Mouse (Mus musculus): ENCODE data around the gene Slc5a6. TPM values are rescaled to one million over a fixed set of nuclear protein-coding genes. Genes with fewer than 3 reads are reported as not detected.
A peak's percentile ranks its signal among the peaks of the same experiment; 100 is the strongest.

The Slc5a6 gene
- polyA plus RNA-seq, 1 experiment from 2014 or later, result 5.4 TPM

GRCm38 (mm10) chr5:31087131-31087530 is 38.4 kb upstream of the Slc5a6 start:
- 78% methylated on average over 2 of the region's 2 CpGs for WGBS (ENCODE audit: insufficient replicate concordance)
- peaks cover 20% of the 10 kb centered on the region for H3K4me1 ChIP-seq (ENCODE audit: control insufficient read depth, insufficient read depth, low read length)
- H3K27ac ChIP-seq (ENCODE audit: low read depth, low read length), result no peak overlapping the region
- peaks cover 47% of the 10 kb centered on the region for H3K27me3 ChIP-seq (ENCODE audit: control insufficient read depth, insufficient read depth, low read length)
- H3K4me2 ChIP-seq, result no peak overlapping the region
- no peaks in the 10 kb centered on the region for H3K36me3 ChIP-seq (ENCODE audit: control insufficient read depth, insufficient read depth, low read length)
- H3K9ac ChIP-seq (ENCODE audit: low read depth, low read length), result no peak overlapping the region
- no peak for ATAC-seq (replicated peaks; ENCODE audit: insufficient number of reproducible peaks, low FRiP score, low TSS enrichment)
- no peaks in the 10 kb centered on the region for H3K9me3 ChIP-seq (replicated peaks; ENCODE audit: control insufficient read depth, low read length)
- no peak overlapping the region for H3K4me3 ChIP-seq (ENCODE audit: low read depth, low read length)

GRCm38 (mm10) chr5:31086606-31087005 is 37.9 kb upstream of the Slc5a6 start:
- peaks cover 41% of the 10 kb centered on the region for H3K27me3 ChIP-seq (ENCODE audit: control insufficient read depth, insufficient read depth, low read length)
- 0 out of 2 replicates have a peak overlapping the region, but pooled peaks have one; percentile 18 for H3K9ac ChIP-seq (ENCODE audit: low read depth, low read length)
- 13% methylated on average over 7 of the region's 7 CpGs for WGBS (ENCODE audit: insufficient replicate concordance)
- H3K27ac ChIP-seq (ENCODE audit: low read depth, low read length), result no peak overlapping the region
- H3K4me1 ChIP-seq (ENCODE audit: control insufficient read depth, insufficient read depth, low read length), result peaks cover 20% of the 10 kb centered on the region
- H3K9me3 ChIP-seq (replicated peaks; ENCODE audit: control insufficient read depth, low read length), result no peaks in the 10 kb centered on the region
- no peaks in the 10 kb centered on the region for H3K36me3 ChIP-seq (ENCODE audit: control insufficient read depth, insufficient read depth, low read length)
- no peak overlapping the region for H3K4me2 ChIP-seq
- no peak for ATAC-seq (replicated peaks; ENCODE audit: insufficient number of reproducible peaks, low FRiP score, low TSS enrichment)
- H3K4me3 ChIP-seq (ENCODE audit: low read depth, low read length), result no peak overlapping the region

- no peaks in the 10 kb centered on the region for H3K9me3 ChIP-seq (replicated peaks; ENCODE audit: control insufficient read depth, low read length)
- H3K4me2 ChIP-seq, result peak overlapping the region; percentile 58
Measured at GRCm38 (mm10) chr5:31083949-31084348, 35.2 kb upstream of the Slc5a6 start.

GRCm38 (mm10) chr5:31082935-31083625 is 34.4 kb upstream of the Slc5a6 start:
- Histone ChIP-seq H3K9me3 (replicated peaks; ENCODE audit: control insufficient read depth, low read length) (no peaks in the 10 kb centered on the region), H3K9ac (ENCODE audit: low read depth, low read length) (peak overlapping the region; percentile 39), H3K4me2 (peak overlapping the region; percentile 58), H3K4me3 (ENCODE audit: low read depth, low read length) (peak overlapping the region; percentile 23), H3K27ac (ENCODE audit: low read depth, low read length) (peak overlapping the region; percentile 71), H3K4me1 (ENCODE audit: control insufficient read depth, insufficient read depth, low read length) (peaks cover 20% of the 10 kb centered on the region), H3K27me3 (ENCODE audit: control insufficient read depth, insufficient read depth, low read length) (peaks cover 8% of the 10 kb centered on the region), H3K36me3 (ENCODE audit: control insufficient read depth, insufficient read depth, low read length) (peaks cover 5% of the 10 kb centered on the region; the same call in 1 of the 2 replicates)
- WGBS (ENCODE audit: insufficient replicate concordance), result 8% methylated on average over 12 of the region's 12 CpGs
- peak; percentile 47 for ATAC-seq (replicated peaks; ENCODE audit: insufficient number of reproducible peaks, low FRiP score, low TSS enrichment)

More at GRCm38 (mm10) chr5:31083949-31084348, 35.2 kb upstream of the Slc5a6 start:
- peaks cover 16% of the 10 kb centered on the region for H3K27me3 ChIP-seq (ENCODE audit: control insufficient read depth, insufficient read depth, low read length)
- H3K4me1 ChIP-seq (ENCODE audit: control insufficient read depth, insufficient read depth, low read length), result peaks cover 20% of the 10 kb centered on the region
- H3K27ac ChIP-seq (ENCODE audit: low read depth, low read length), result no peak overlapping the region
- no peak for ATAC-seq (replicated peaks; ENCODE audit: insufficient number of reproducible peaks, low FRiP score, low TSS enrichment)
- H3K36me3 ChIP-seq (ENCODE audit: control insufficient read depth, insufficient read depth, low read length), result no peaks in the 10 kb centered on the region; the same call in 1 of the 2 replicates
- WGBS (ENCODE audit: insufficient replicate concordance), result 5% methylated on average over 7 of the region's 8 CpGs
- H3K9ac ChIP-seq (ENCODE audit: low read depth, low read length), result no peak overlapping the region; the same call in 1 of the 2 replicates
- H3K4me3 ChIP-seq (ENCODE audit: low read depth, low read length), result no peak overlapping the region

GRCm38 (mm10) chr5:31082355-31082754 is 33.6 kb upstream of the Slc5a6 start:
- H3K27me3 ChIP-seq (ENCODE audit: control insufficient read depth, insufficient read depth, low read length), result peaks cover 3% of the 10 kb centered on the region; the same call in 1 of the 2 replicates
- H3K9ac ChIP-seq (ENCODE audit: low read depth, low read length), result peak overlapping the region; percentile 39; the same call in 1 of the 2 replicates
- H3K9me3 ChIP-seq (replicated peaks; ENCODE audit: control insufficient read depth, low read length), result no peaks in the 10 kb centered on the region
- H3K4me3 ChIP-seq (ENCODE audit: low read depth, low read length), result peak overlapping the region; percentile 23
- peaks cover 6% of the 10 kb centered on the region for H3K36me3 ChIP-seq (ENCODE audit: control insufficient read depth, insufficient read depth, low read length)
- no peak for ATAC-seq (replicated peaks; ENCODE audit: insufficient number of reproducible peaks, low FRiP score, low TSS enrichment)
- H3K4me2 ChIP-seq, result peak overlapping the region; percentile 58
- peaks cover 20% of the 10 kb centered on the region for H3K4me1 ChIP-seq (ENCODE audit: control insufficient read depth, insufficient read depth, low read length)
- 14% methylated on average over 5 of the region's 5 CpGs for WGBS (ENCODE audit: insufficient replicate concordance)
- peak overlapping the region; percentile 71 for H3K27ac ChIP-seq (ENCODE audit: low read depth, low read length)

- no peak for ATAC-seq (replicated peaks; ENCODE audit: insufficient number of reproducible peaks, low FRiP score, low TSS enrichment)
- Histone ChIP-seq H3K9ac (ENCODE audit: low read depth, low read length) (no peak overlapping the region), H3K27me3 (ENCODE audit: control insufficient read depth, insufficient read depth, low read length) (peaks cover 3% of the 10 kb centered on the region; the same call in 1 of the 2 replicates), H3K36me3 (ENCODE audit: control insufficient read depth, insufficient read depth, low read length) (peaks cover 13% of the 10 kb centered on the region), H3K4me1 (ENCODE audit: control insufficient read depth, insufficient read depth, low read length) (peaks cover 17% of the 10 kb centered on the region), H3K4me3 (ENCODE audit: low read depth, low read length) (no peak overlapping the region), H3K27ac (ENCODE audit: low read depth, low read length) (no peak overlapping the region), H3K9me3 (replicated peaks; ENCODE audit: control insufficient read depth, low read length) (no peaks in the 10 kb centered on the region), H3K4me2 (no peak overlapping the region)
- WGBS (ENCODE audit: insufficient replicate concordance), result 72% methylated on average over 3 of the region's 3 CpGs
Measured at GRCm38 (mm10) chr5:31081386-31081785, 32.7 kb upstream of the Slc5a6 start.

GRCm38 (mm10) chr5:31080795-31081164 is 32.1 kb upstream of the Slc5a6 start:
- H3K27me3 ChIP-seq (ENCODE audit: control insufficient read depth, insufficient read depth, low read length), result no peaks in the 10 kb centered on the region
- peaks cover 13% of the 10 kb centered on the region for H3K36me3 ChIP-seq (ENCODE audit: control insufficient read depth, insufficient read depth, low read length)
- no peak for ATAC-seq (replicated peaks; ENCODE audit: insufficient number of reproducible peaks, low FRiP score, low TSS enrichment)
- WGBS (ENCODE audit: insufficient replicate concordance), result 61% methylated on average over 3 of the region's 3 CpGs
- H3K4me1 ChIP-seq (ENCODE audit: control insufficient read depth, insufficient read depth, low read length), result peaks cover 17% of the 10 kb centered on the region
- H3K4me2 ChIP-seq, result no peak overlapping the region
- no peaks in the 10 kb centered on the region for H3K9me3 ChIP-seq (replicated peaks; ENCODE audit: control insufficient read depth, low read length)
- H3K4me3 ChIP-seq (ENCODE audit: low read depth, low read length), result no peak overlapping the region
- no peak overlapping the region for H3K27ac ChIP-seq (ENCODE audit: low read depth, low read length)
- H3K9ac ChIP-seq (ENCODE audit: low read depth, low read length), result no peak overlapping the region

- Histone ChIP-seq H3K36me3 (ENCODE audit: control insufficient read depth, insufficient read depth, low read length) (peaks cover 15% of the 10 kb centered on the region), H3K27me3 (ENCODE audit: control insufficient read depth, insufficient read depth, low read length) (no peaks in the 10 kb centered on the region), H3K9ac (ENCODE audit: low read depth, low read length) (no peak overlapping the region), H3K4me2 (no peak overlapping the region), H3K4me1 (ENCODE audit: control insufficient read depth, insufficient read depth, low read length) (peaks cover 17% of the 10 kb centered on the region), H3K27ac (ENCODE audit: low read depth, low read length) (no peak overlapping the region), H3K4me3 (ENCODE audit: low read depth, low read length) (no peak overlapping the region), H3K9me3 (replicated peaks; ENCODE audit: control insufficient read depth, low read length) (no peaks in the 10 kb centered on the region)
- 78% methylated on average over 13 of the region's 13 CpGs for WGBS (ENCODE audit: insufficient replicate concordance)
- ATAC-seq (replicated peaks; ENCODE audit: insufficient number of reproducible peaks, low FRiP score, low TSS enrichment), result no peak
Measured at GRCm38 (mm10) chr5:31080059-31080794, 31.5 kb upstream of the Slc5a6 start.
